Mouse (Mus musculus) cerebellum, postnatal 14 days (tissue): ENCODE measurements around the gene Ppp1r12b.

Source experiments
- DNase-seq, 2 experiments: peaks; one replicate each; pipeline ENCODE4 v3.0.0; 2021; ENCODE audit warnings: mixed read lengths in 2 of 2

Ppp1r12b gene

GRCm38 (mm10) chr1:134759133-134759532 is 196.6 kb downstream of the Ppp1r12b start:
- DNase-seq = no peak

GRCm38 (mm10) chr1:134757230-134757629 is 198.5 kb downstream of the Ppp1r12b start:
- DNase-seq = no peak

- DNase-seq = no peak
Measured at GRCm38 (mm10) chr1:134756190-134756873, 199.4 kb downstream of the Ppp1r12b start.

- no peak for DNase-seq
Measured at GRCm38 (mm10) chr1:134755548-134756189, 200.1 kb downstream of the Ppp1r12b start.

- DNase-seq = no peak
Measured at GRCm38 (mm10) chr1:134754818-134755217, 200.9 kb downstream of the Ppp1r12b start.

- DNase-seq = peak in 1 of 2 experiments; percentile 60
Measured at GRCm38 (mm10) chr1:134753751-134754630, 201.8 kb downstream of the Ppp1r12b start.

GRCm38 (mm10) chr1:134752447-134752846 is 203.3 kb downstream of the Ppp1r12b start:
- DNase-seq = peak in 1 of 2 experiments; percentile 10

- DNase-seq = peak; percentile 91 to 92
Measured at GRCm38 (mm10) chr1:134749889-134750288, 205.9 kb downstream of the Ppp1r12b start.

- DNase-seq = peak; percentile 4 to 37
Measured at GRCm38 (mm10) chr1:134747236-134748174, 208.2 kb downstream of the Ppp1r12b start.

- peak in 1 of 2 experiments; percentile 70 for DNase-seq
Measured at GRCm38 (mm10) chr1:134745648-134746047, 210.1 kb downstream of the Ppp1r12b start.

- no peak for DNase-seq
Measured at GRCm38 (mm10) chr1:134741946-134742661, 213.6 kb downstream of the Ppp1r12b start.

GRCm38 (mm10) chr1:134741433-134741832 is 214.3 kb downstream of the Ppp1r12b start:
- DNase-seq = peak in 1 of 2 experiments; percentile 80

GRCm38 (mm10) chr1:134737463-134737862 is 218.3 kb downstream of the Ppp1r12b start:
- no peak for DNase-seq

GRCm38 (mm10) chr1:134733659-134734058 is 222.1 kb downstream of the Ppp1r12b start:
- no peak for DNase-seq

GRCm38 (mm10) chr1:134727256-134727655 is 228.5 kb downstream of the Ppp1r12b start:
- DNase-seq = peak; percentile 56 to 64

- DNase-seq = peak in 1 of 2 experiments; percentile 33
Measured at GRCm38 (mm10) chr1:134726480-134726879, 229.3 kb downstream of the Ppp1r12b start.

GRCm38 (mm10) chr1:134725276-134725675 is 230.5 kb downstream of the Ppp1r12b start:
- peak; percentile 80 to 90 for DNase-seq

- peak; percentile 81 to 90 for DNase-seq
Measured at GRCm38 (mm10) chr1:134722891-134723290, 232.9 kb downstream of the Ppp1r12b start.

- DNase-seq = no peak
Measured at GRCm38 (mm10) chr1:134721486-134721885, 234.3 kb downstream of the Ppp1r12b start.

GRCm38 (mm10) chr1:134719718-134720304 is 235.9 kb downstream of the Ppp1r12b start:
- DNase-seq = peak in 1 of 2 experiments; percentile 49

- DNase-seq = peak; percentile 58 to 79
Measured at GRCm38 (mm10) chr1:134715092-134715491, 240.7 kb downstream of the Ppp1r12b start.
